Mouse (Mus musculus) midbrain, embryonic 12.5 days (tissue): ENCODE data around the gene Sh3bp5. TPM values are rescaled to one million over a fixed set of nuclear protein-coding genes. Genes with fewer than 3 reads are reported as not detected.

ENCODE experiments used
- ATAC-seq: fragments of 200-750 bp; cut with Nextera tagmentation; 2 replicates; pipeline ENCODE4 v1.8.0; 2017; ENCODE audit warnings: low read depth, moderate TSS enrichment, moderate library complexity; ENCODE audit not compliant: low FRiP score
- H3K27ac ChIP-seq: fragments of 300-500 bp; sonication (generic); replicated peaks from 2 replicates; pipeline ENCODE4 v1.5.1; 2016; ENCODE audit warnings: mild to moderate bottlenecking
- H3K27me3 ChIP-seq: fragments of 300-500 bp; sonication (generic); 2 replicates; pipeline ENCODE4 v1.6.1; 2016; ENCODE audit warnings: mild to moderate bottlenecking
- H3K36me3 ChIP-seq: fragments of 300-500 bp; sonication (generic); 2 replicates; pipeline ENCODE4 v1.6.1; 2016
- H3K4me1 ChIP-seq: fragments of 300-500 bp; sonication (generic); 2 replicates; pipeline ENCODE4 v1.6.1; 2016
- H3K4me2 ChIP-seq: fragments of 300-500 bp; sonication (generic); replicated peaks from 2 replicates; pipeline ENCODE4 v1.6.1; 2016; ENCODE audit warnings: mild to moderate bottlenecking, moderate library complexity
- H3K4me3 ChIP-seq: fragments of 300-500 bp; sonication (generic); 2 replicates; pipeline ENCODE4 v1.5.1; 2016; ENCODE audit warnings: mild to moderate bottlenecking
- H3K9ac ChIP-seq: fragments of 300-500 bp; sonication (generic); replicated peaks from 2 replicates; pipeline ENCODE4 v1.6.1; 2016; ENCODE audit warnings: mild to moderate bottlenecking, moderate library complexity
- H3K9me3 ChIP-seq: fragments of 300-500 bp; sonication (generic); 2 replicates; pipeline ENCODE4 v1.6.1; 2016; ENCODE audit warnings: mild to moderate bottlenecking
- WGBS: fragments of 180-500 bp; shearing (Covaris S2); methylation state at CpG from one replicate; pipeline ENCODE4 v1.1.7; 2016; 5-methylcytosine and 5-hydroxymethylcytosine counted together
- polyA plus RNA-seq: library from polyadenylated mRNA; unstranded; fragments of >200 nt; fragmentation: Nextera tagmentation; extraction: Ambion mirVana; gene quantifications from 2 replicates; pipeline ENCODE4 v1.2.1, GENCODE M21; 2016

Gene Sh3bp5
- polyA plus RNA-seq, 1 experiment from 2014 or later: 43.3 TPM

DNA sequence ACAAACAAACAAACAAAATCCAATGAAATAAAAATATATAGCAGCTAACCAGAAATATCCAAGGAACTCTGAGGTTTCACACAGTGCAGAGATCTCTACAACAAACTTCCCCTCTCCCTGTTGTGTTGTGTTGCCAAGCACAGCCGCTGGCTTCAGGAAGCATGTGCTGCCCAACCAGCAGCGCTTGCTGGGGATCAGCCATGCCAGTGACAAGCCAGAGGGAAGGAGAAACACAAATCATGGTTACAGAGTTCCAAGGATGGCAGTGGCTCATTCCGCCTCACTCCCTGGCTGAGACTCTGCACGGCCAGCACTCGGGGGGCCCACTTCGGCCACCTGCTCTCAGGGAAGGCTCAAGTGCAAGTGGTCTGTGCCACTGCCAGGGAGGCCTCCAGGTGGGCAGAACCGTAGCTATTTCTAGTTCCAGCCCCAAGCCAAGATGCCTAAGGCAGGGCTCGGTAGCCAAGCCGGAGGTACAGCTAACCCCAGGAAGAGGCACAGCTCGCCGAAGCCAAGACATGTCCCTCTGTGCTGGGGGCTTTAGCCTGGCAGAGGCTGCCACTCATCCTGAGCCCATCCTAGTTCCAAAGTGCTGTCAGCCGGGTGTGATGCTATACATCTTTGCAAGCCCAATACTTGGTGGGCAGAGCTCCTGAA lies 29.6 kb downstream of the Sh3bp5 start:
- Histone ChIP-seq H3K4me2 (no peak overlapping the region), H3K9ac (no peak overlapping the region), H3K36me3 (peaks cover 8% of the 10 kb centered on the region), H3K27ac (no peak overlapping the region), H3K4me1 (no peaks in the 10 kb centered on the region), H3K9me3 (no peaks in the 10 kb centered on the region), H3K4me3 (no peak overlapping the region), H3K27me3 (no peaks in the 10 kb centered on the region)
- WGBS: 88% methylated on average over 12 of the region's 12 CpGs
- no peak for ATAC-seq

DNA sequence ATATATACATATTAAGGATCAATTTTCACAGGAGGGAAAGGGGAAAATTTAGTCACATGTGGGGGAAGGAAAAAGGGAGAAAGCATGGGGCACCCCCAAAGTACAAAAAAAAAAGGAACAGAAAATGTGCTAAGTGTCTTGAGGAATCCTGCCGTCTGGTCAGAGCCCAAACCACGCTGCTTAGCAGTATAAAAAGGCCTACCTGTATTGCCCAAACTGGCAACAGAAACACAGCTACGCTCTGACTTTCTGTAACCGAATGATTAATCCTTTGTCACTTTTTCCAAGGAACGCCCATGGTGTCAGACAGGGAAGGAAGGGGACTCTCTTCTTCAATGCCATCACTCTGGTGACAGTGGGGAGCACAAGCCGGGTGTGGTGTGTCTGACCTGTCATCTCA lies 30.2 kb downstream of the Sh3bp5 start:
- 85% methylated on average over 6 of the region's 6 CpGs for WGBS
- H3K4me3 ChIP-seq: no peak overlapping the region
- no peak overlapping the region for H3K27ac ChIP-seq
- no peaks in the 10 kb centered on the region for H3K27me3 ChIP-seq
- no peak overlapping the region for H3K4me2 ChIP-seq
- H3K9me3 ChIP-seq: no peaks in the 10 kb centered on the region
- 0 out of 2 replicates have a peak, but pooled peaks cover 1% of the 10 kb centered on the region for H3K36me3 ChIP-seq
- no peak for ATAC-seq
- no peak overlapping the region for H3K9ac ChIP-seq
- no peaks in the 10 kb centered on the region for H3K4me1 ChIP-seq

DNA sequence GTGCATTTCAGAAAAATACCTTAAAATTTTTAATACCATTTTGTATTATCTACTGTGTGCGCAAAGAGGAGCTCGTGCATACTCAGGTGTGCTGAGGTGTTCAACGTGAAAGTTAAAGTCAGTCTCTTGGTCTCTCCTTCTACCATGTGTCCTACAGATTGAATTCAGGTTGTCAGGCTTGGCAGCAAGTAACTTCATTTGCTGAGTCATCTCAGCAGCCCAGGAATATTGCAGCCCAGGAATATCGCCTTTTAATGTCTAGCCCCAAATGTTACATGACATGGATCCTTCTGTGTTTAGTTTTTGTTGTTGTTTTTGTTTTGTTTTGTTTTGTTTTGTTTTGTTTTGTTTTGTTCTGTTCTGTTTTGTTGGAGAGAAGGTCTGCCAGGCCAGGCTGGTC lies 31.2 kb downstream of the Sh3bp5 start:
- H3K27me3 ChIP-seq: no peaks in the 10 kb centered on the region
- WGBS: 92% methylated on average over 4 of the region's 4 CpGs
- no peak overlapping the region for H3K27ac ChIP-seq
- no peak for ATAC-seq
- no peaks in the 10 kb centered on the region for H3K9me3 ChIP-seq
- no peak overlapping the region for H3K4me2 ChIP-seq
- H3K9ac ChIP-seq: no peak overlapping the region
- no peaks in the 10 kb centered on the region for H3K36me3 ChIP-seq
- H3K4me1 ChIP-seq: no peaks in the 10 kb centered on the region
- no peak overlapping the region for H3K4me3 ChIP-seq

DNA sequence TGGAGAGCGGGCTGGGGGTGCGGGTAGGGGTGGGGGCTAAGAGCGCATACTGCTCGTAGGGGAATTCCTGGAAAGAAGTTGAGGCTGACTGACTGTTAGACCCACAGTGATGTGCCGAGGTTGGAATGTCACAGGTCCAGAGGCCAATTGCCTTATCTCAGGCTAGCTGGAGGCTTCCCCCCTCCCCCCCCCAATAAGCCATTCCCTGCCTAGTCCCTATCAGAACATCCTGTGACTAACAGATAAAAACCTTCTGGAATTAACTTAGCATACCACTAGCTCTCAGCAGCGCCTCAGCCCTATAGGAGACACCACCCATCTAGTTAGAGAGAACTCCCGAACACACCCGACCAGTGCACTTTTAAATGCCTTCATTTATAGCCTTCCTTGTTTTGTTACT lies 31.9 kb downstream of the Sh3bp5 start:
- H3K9me3 ChIP-seq: no peaks in the 10 kb centered on the region
- no peaks in the 10 kb centered on the region for H3K27me3 ChIP-seq
- no peak overlapping the region for H3K4me3 ChIP-seq
- WGBS: 82% methylated on average over 8 of the region's 8 CpGs
- no peaks in the 10 kb centered on the region for H3K4me1 ChIP-seq
- no peak overlapping the region for H3K9ac ChIP-seq
- H3K4me2 ChIP-seq: no peak overlapping the region
- no peak overlapping the region for H3K27ac ChIP-seq
- no peaks in the 10 kb centered on the region for H3K36me3 ChIP-seq
- no peak for ATAC-seq

DNA sequence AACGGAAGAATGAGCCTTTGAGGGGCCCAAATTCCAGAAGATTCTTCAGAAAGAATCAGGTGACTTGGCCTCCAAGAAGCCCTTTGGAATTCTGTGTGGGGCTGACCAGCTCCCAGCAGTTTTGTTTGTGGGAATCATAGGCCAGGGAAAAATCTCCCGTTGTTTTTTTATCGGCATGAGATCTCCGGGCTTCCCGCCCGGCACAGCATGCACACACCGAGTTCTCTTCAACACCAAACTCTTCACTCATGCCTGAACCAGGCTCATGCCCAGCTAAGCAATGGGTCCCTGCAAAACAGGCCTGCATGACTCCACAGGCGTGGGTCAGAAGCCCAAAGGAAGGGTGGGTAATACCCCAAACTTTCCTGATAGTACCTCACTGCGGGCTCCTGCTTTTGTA lies 32.3 kb downstream of the Sh3bp5 start:
- no peaks in the 10 kb centered on the region for H3K4me1 ChIP-seq
- no peak for ATAC-seq
- H3K36me3 ChIP-seq: no peaks in the 10 kb centered on the region
- H3K4me2 ChIP-seq: no peak overlapping the region
- H3K27ac ChIP-seq: no peak overlapping the region
- H3K4me3 ChIP-seq: no peak overlapping the region
- 90% methylated on average over 9 of the region's 9 CpGs for WGBS
- no peak overlapping the region for H3K9ac ChIP-seq
- H3K27me3 ChIP-seq: no peaks in the 10 kb centered on the region
- no peaks in the 10 kb centered on the region for H3K9me3 ChIP-seq

DNA sequence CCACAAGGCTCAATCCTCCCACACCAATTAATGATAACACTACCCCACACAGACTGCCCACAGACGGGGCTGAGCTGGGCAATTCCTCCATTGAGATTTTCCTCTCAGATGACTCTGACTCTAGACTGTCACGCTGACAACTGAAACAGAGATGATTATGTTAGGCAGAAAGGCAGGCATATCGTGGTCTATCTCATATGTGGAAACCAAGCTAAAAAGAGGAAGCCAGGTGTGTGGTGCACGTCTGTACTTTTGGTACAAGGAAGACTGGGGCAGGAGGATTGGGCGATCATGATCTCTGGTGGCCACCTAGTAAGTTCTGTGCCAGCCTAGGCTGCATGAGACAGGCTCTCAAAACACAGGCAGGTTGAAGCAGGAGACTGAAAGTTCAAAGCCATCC lies 33.2 kb downstream of the Sh3bp5 start:
- Histone ChIP-seq H3K4me1 (no peaks in the 10 kb centered on the region), H3K36me3 (no peaks in the 10 kb centered on the region), H3K27ac (no peak overlapping the region), H3K9me3 (no peaks in the 10 kb centered on the region), H3K9ac (no peak overlapping the region), H3K4me2 (no peak overlapping the region), H3K4me3 (no peak overlapping the region), H3K27me3 (no peaks in the 10 kb centered on the region)
- ATAC-seq: no peak
- WGBS: 84% methylated on average over 5 of the region's 5 CpGs

DNA sequence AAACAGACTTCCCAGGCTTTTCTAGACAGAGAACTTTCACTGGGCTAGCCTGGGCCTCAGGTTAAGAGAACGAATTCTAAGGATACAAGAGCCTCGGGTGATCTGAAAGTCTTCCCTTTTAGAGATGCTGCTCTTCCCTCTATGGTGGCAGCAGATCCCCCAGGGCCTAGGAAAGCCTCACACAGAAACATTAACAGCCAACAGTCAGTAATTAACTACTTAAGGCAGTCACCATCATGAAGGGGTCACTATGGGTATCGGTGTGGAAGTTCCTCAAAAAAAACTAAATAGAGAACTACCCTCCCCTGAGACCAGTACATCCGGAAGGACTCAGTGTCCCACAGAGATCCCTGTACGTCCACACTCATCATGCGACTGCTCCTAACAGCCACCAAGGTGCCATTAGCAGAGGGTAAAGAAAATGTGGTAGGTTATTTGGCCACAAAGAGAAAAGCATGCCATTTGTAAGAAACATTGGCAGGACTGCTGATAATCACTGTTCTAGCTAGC lies 33.9 kb downstream of the Sh3bp5 start:
- H3K9ac ChIP-seq: no peak overlapping the region
- H3K36me3 ChIP-seq: no peaks in the 10 kb centered on the region
- H3K27ac ChIP-seq: no peak overlapping the region
- H3K4me1 ChIP-seq: no peaks in the 10 kb centered on the region
- H3K27me3 ChIP-seq: no peaks in the 10 kb centered on the region
- H3K9me3 ChIP-seq: no peaks in the 10 kb centered on the region
- H3K4me3 ChIP-seq: no peak overlapping the region
- WGBS: 83% methylated on average over 6 of the region's 6 CpGs
- no peak for ATAC-seq
- no peak overlapping the region for H3K4me2 ChIP-seq

DNA sequence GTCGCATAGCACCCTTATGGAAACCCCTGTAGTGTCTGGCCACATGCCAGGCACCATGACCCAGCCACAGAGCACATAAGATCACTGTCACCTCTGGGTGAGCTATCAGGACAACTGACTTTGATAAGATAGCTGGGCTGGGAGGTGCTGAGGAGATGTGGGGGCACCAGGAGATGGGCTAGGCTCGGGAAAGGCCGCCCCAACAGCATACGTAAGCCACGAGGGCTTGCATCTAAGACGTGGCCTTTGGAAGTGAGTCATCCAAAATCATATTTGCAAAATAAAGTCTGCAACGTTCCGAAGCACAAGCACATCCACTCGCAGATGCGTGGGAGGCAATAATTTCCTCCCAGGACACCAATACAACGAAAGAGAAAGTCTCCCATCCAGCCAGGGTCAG lies 35.0 kb downstream of the Sh3bp5 start:
- WGBS: 86% methylated on average over 11 of the region's 11 CpGs
- H3K4me3 ChIP-seq: no peak overlapping the region
- H3K4me1 ChIP-seq: no peaks in the 10 kb centered on the region
- H3K9ac ChIP-seq: no peak overlapping the region
- no peak overlapping the region for H3K27ac ChIP-seq
- no peak overlapping the region for H3K4me2 ChIP-seq
- H3K9me3 ChIP-seq: no peaks in the 10 kb centered on the region
- no peaks in the 10 kb centered on the region for H3K27me3 ChIP-seq
- ATAC-seq: no peak
- no peaks in the 10 kb centered on the region for H3K36me3 ChIP-seq

DNA sequence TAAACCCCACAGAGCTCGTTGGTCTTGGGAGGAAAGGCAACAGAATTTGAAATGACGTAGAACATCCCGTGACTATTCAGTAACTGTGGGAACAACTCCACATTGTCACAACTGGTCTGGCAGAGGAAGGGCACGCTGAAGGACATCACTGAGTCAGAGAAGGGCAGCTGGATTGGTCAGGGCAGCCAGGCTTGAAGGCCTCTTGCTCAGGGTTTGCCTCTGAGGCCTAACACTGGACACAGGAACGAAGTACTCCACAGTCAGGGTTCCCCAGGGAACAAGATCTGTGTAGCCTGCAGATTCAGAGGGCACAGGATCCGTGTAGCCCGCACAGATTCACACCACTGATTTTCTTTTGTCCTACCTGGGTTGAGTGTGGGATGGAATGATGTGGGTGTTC lies 35.6 kb downstream of the Sh3bp5 start:
- 0 out of 2 replicates have a peak, but pooled peaks cover 3% of the 10 kb centered on the region for H3K9me3 ChIP-seq
- no peak overlapping the region for H3K4me3 ChIP-seq
- no peak overlapping the region for H3K9ac ChIP-seq
- H3K4me2 ChIP-seq: no peak overlapping the region
- H3K27ac ChIP-seq: no peak overlapping the region
- no peak for ATAC-seq
- H3K4me1 ChIP-seq: no peaks in the 10 kb centered on the region
- 87% methylated on average over 7 of the region's 7 CpGs for WGBS
- no peaks in the 10 kb centered on the region for H3K27me3 ChIP-seq
- H3K36me3 ChIP-seq: no peaks in the 10 kb centered on the region

DNA sequence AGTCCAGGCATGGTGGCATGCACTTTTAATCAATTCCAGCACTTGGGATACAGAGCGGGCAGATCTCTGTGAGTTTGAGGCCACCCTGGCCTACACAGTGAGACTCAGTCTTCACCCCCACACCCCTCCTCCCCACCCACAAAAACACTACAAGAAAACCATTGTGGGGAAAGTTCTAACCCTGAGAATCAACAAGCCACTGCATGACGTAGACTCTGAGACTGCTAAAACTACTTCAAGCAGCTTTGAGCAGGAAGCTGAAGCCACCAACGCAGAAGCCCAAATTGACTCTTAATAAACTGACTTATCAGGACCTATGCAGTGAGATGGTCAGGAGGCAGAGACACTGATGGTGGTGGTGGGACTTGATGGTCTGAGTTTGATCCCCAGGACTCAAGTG lies 36.6 kb downstream of the Sh3bp5 start:
- no peak for ATAC-seq
- Histone ChIP-seq H3K4me2 (no peak overlapping the region), H3K36me3 (no peaks in the 10 kb centered on the region), H3K4me1 (no peaks in the 10 kb centered on the region), H3K9me3 (0 out of 2 replicates have a peak, but pooled peaks cover 5% of the 10 kb centered on the region), H3K27ac (no peak overlapping the region), H3K9ac (no peak overlapping the region), H3K4me3 (no peak overlapping the region), H3K27me3 (no peaks in the 10 kb centered on the region)
- WGBS: 79% methylated on average over 3 of the region's 3 CpGs

DNA sequence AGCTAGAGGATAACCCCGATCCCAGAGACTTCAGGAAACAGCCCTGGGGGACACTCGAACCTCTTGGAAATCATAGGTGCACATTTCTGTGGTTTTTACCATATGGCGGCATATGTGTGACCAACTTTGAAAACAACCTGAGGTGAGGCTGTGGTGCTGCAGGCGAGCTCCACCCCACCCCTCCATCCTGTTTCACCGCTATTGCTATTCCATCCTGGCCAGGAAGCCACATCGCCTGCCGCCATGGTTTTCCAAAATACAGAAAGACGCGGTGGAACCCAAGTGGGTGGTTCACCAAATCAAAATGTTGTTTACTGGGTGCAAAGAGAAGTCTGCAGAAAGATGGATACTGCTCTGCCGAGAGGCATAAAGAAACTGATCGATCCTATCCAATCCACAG lies 37.1 kb downstream of the Sh3bp5 start:
- Histone ChIP-seq H3K9me3 (0 out of 2 replicates have a peak, but pooled peaks cover 5% of the 10 kb centered on the region), H3K4me3 (no peak overlapping the region), H3K4me1 (no peaks in the 10 kb centered on the region), H3K4me2 (no peak overlapping the region), H3K9ac (no peak overlapping the region), H3K27ac (no peak overlapping the region), H3K36me3 (no peaks in the 10 kb centered on the region), H3K27me3 (no peaks in the 10 kb centered on the region)
- WGBS: 87% methylated on average over 11 of the region's 11 CpGs
- no peak for ATAC-seq

DNA sequence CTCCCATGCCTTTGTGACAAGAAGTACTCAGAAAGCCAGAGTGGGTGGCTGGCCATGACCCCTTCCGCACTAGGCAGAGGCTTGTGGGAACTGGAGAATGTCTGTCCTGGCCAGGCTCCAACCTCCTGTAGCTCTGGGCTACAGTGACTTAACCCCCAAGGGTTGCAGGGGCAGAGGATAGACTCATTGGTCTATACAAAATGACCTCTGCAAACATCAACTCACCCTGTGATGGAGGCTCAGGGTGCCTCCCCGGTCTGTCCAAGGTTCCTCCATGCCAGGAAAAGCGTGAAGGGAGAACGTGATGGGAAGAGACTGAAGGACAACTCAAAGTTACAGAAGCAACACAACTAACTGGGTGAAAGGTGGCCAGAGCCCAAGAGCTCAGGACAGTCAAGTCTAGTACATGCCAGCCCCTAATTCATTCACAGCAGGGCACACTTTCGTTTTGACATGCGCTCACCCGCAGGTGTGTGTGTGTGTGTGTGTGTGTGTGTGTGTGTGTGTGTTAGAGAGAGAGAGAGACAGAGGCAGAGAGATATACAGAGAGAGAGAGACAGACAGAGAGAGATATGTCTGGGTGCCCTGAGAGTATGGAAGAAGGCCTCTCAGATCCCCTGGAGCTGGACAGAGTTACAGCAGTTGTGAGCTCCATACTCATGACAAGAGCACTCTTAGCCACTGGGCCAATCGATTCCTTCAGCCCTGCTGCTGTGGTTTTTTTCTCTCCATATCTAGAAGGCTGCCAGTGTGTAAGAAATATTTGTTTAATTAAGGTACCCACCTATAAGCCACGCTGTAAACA lies 37.9 kb downstream of the Sh3bp5 start:
- WGBS: 90% methylated on average over 9 of the region's 9 CpGs
- Histone ChIP-seq H3K27me3 (no peaks in the 10 kb centered on the region), H3K4me2 (no peak overlapping the region), H3K9me3 (0 out of 2 replicates have a peak, but pooled peaks cover 5% of the 10 kb centered on the region), H3K36me3 (no peaks in the 10 kb centered on the region), H3K4me3 (no peak overlapping the region), H3K27ac (no peak overlapping the region), H3K4me1 (no peaks in the 10 kb centered on the region), H3K9ac (no peak overlapping the region)
- ATAC-seq: no peak
